Mouse (Mus musculus): ENCODE measurements at regions not wholly inside any gene's neighbourhood (a gene's known extent, or its start where the extent isn't known, plus 50 kb on each side); places are given as distances from the start of the nearest gene placed in this dataset.

DNA sequence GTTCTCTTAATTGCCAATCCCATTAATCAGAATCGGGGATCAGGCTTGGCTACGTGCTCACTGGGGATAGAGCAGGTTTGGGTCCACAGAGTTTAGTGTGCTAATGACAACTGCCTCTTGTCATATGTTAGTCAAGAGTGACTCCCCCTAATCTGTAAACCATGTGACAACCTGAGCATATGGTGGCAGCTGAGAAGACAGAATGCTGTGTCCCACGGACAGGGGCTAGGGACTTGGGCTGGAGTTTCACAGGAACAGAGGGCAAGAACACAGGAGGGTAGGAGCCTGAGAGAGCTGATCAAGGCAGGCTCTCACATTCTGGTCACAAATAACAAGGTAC, 265.5 kb downstream of the Cmpk2 start:
- no peak for TF ChIP-seq CTCF (IDR thresholded peaks at IDR 0.05; ENCODE audit: control insufficient read depth, insufficient read depth, insufficient read length)
- no peak for TF ChIP-seq CEBPB (IDR thresholded peaks at IDR 0.05; ENCODE audit: low read depth)
- no peak for TF ChIP-seq MAX (IDR thresholded peaks at IDR 0.05)
- TF ChIP-seq MYOD1 (IDR thresholded peaks at IDR 0.05; ENCODE audit: control insufficient read depth, insufficient read length, low read depth): no peak
- no peak for TF ChIP-seq USF1 (IDR thresholded peaks at IDR 0.05; ENCODE audit: low read depth)
- no peak for TF ChIP-seq MYOG (IDR thresholded peaks at IDR 0.05; ENCODE audit: control insufficient read depth, extremely low read depth, insufficient read length)
- no peak for TF ChIP-seq FOSL1 (IDR thresholded peaks at IDR 0.05; ENCODE audit: insufficient read depth, low read length, poor library complexity, severe bottlenecking)
